Comparison of ENCODE assay signal across 8 mouse cellular contexts in the genomic region with DNA sequence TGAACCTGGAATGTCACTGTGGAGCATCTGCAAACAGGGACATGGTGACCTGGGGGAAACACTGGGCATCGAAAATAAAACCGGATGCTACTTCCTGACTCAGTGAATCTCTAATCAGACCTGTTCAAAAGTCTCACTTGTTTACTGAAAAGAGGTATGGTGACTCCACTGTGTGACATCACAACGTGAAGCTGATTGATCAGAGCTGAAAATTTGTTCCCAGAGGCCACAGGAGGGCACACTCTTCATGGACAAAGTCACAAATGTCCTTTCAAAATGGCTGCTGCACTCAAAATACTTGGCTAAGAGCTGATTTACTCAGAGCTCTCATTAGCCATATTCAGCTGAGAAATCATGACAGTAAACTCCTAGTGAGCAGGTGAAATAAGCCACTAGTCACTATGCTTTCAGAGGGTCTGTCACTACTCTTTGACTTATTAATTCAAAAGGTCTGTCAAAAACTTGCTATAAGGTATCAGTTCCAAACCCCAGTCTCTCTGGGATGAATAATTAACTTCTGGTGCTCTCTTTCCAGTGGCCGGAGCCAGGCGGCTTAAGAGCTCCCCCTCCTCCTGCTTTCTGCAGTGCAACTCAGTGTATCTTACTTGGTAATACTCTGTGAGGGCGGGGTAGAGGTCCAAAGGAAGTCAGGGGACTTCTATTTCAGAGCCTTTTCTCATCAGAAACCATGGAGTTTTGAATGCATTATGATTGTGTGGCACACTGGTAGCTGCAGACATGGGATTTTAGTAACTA. TPM values are rescaled to one million over a fixed set of nuclear protein-coding genes. Genes with fewer than 3 reads are reported as not detected.
DNase-seq lines count a peak whose midpoint lies in the region; ATAC-seq and TF ChIP-seq lines count a peak whose summit lies in the region.

No protein-coding gene starts in this region.

- H3K9ac ChIP-seq in intestine, embryonic 14.5 days (ENCODE audit: low read length), result no peak overlapping the region
- no peak overlapping the region for H3K9ac ChIP-seq in lung, embryonic 16.5 days (ENCODE audit: low read length)

- DNase-seq in adrenal gland, adult (ENCODE audit: inconsistent age in 2 of 2, low spot score in 1 of 2), result peak; percentile 57 to 81
- no peak for DNase-seq in adrenal gland, postnatal 25 days
- DNase-seq in spleen, adult 2 months (ENCODE audit: low read depth in 1 of 2, low spot score in 2 of 2), result peak in 1 of 2 experiments; percentile 1
- no peak for DNase-seq in spleen, postnatal 10 days (ENCODE audit: low spot score in 2 of 2)
- DNase-seq in intestine, embryonic 14.5 days (ENCODE audit: low spot score), result no peak
- DNase-seq in thymus, postnatal 0 days (ENCODE audit: low spot score), result no peak
- no peak for DNase-seq in urinary bladder, postnatal 10 days (ENCODE audit: low spot score)

- no peaks in the 10 kb centered on the region for H3K9me3 ChIP-seq in intestine, embryonic 14.5 days (ENCODE audit: control insufficient read depth, low read length)
- H3K9me3 ChIP-seq in lung, embryonic 16.5 days (ENCODE audit: control insufficient read depth, low read length), result no peaks in the 10 kb centered on the region

- ATAC-seq in intestine, embryonic 14.5 days (replicated peaks; ENCODE audit: low FRiP score, low TSS enrichment, low read depth), result peak; percentile 64
- peak; percentile 71 for ATAC-seq in lung, embryonic 16.5 days (ENCODE audit: low read depth)

- H3K4me1 ChIP-seq in spleen, adult 2 months (ENCODE audit: control insufficient read depth, insufficient read depth, insufficient read length), result no peaks in the 10 kb centered on the region
- H3K4me1 ChIP-seq in intestine, embryonic 14.5 days (replicated peaks; ENCODE audit: control insufficient read depth, insufficient read depth, low read length), result 0 out of 2 replicates have a peak, but pooled peaks cover 4% of the 10 kb centered on the region
- H3K4me1 ChIP-seq in lung, embryonic 16.5 days (replicated peaks; ENCODE audit: control insufficient read depth, insufficient read depth, low read length), result peaks cover 15% of the 10 kb centered on the region

- 70% methylated on average over 6 of the region's 6 CpGs for WGBS in spleen, adult 2 months
- 45% methylated on average over 6 of the region's 6 CpGs for WGBS in intestine, embryonic 14.5 days
- WGBS in lung, embryonic 16.5 days, result 26% methylated on average over 6 of the region's 6 CpGs

- H3K4me2 ChIP-seq in intestine, embryonic 14.5 days (ENCODE audit: low read length), result no peak overlapping the region
- no peak overlapping the region for H3K4me2 ChIP-seq in lung, embryonic 16.5 days (ENCODE audit: low read depth, low read length)

- TF ChIP-seq POLR2A in spleen, adult 2 months (IDR thresholded peaks at IDR 0.05; ENCODE audit: low read depth, low read length), result no peak

- no peak overlapping the region for H3K4me3 ChIP-seq in spleen, adult 2 months (ENCODE audit: extremely low read depth, insufficient read depth, insufficient read length)
- no peak overlapping the region for H3K4me3 ChIP-seq in intestine, embryonic 14.5 days (ENCODE audit: low read depth, low read length)
- no peak overlapping the region for H3K4me3 ChIP-seq in lung, embryonic 16.5 days (ENCODE audit: low read length)

- H3K27me3 ChIP-seq in spleen, adult 2 months (ENCODE audit: control insufficient read depth, insufficient read depth, low read length), result no peaks in the 10 kb centered on the region
- no peaks in the 10 kb centered on the region for H3K27me3 ChIP-seq in intestine, embryonic 14.5 days (replicated peaks; ENCODE audit: control insufficient read depth, insufficient read depth, low read length)
- H3K27me3 ChIP-seq in lung, embryonic 16.5 days (ENCODE audit: control insufficient read depth, insufficient read depth, low read depth, low read length), result no peaks in the 10 kb centered on the region

- TF ChIP-seq CTCF in spleen, adult 2 months (IDR thresholded peaks at IDR 0.05; ENCODE audit: extremely low read depth, insufficient read depth, insufficient read length, insufficient replicate concordance), result peak; percentile 2; the same call in 1 of the 2 replicates

- H3K27ac ChIP-seq in spleen, adult 2 months (ENCODE audit: insufficient read depth, low read length), result no peak overlapping the region
- no peak overlapping the region for H3K27ac ChIP-seq in intestine, embryonic 14.5 days (ENCODE audit: low read depth)
- peak overlapping the region; percentile 39; the same call in 1 of the 2 replicates for H3K27ac ChIP-seq in lung, embryonic 16.5 days (ENCODE audit: low read length)

- H3K36me3 ChIP-seq in spleen, adult 2 months (ENCODE audit: control insufficient read depth, insufficient read depth, low read length), result no peaks in the 10 kb centered on the region; the same call in 1 of the 2 replicates
- H3K36me3 ChIP-seq in intestine, embryonic 14.5 days (ENCODE audit: control insufficient read depth, insufficient read depth, low read length), result peaks cover 5% of the 10 kb centered on the region; the same call in 1 of the 2 replicates
- no peaks in the 10 kb centered on the region; the same call in 1 of the 2 replicates for H3K36me3 ChIP-seq in lung, embryonic 16.5 days (ENCODE audit: control insufficient read depth, insufficient read depth, low read length)

RNA-seq across cellular contexts. Expression of a gene that starts 44.3 kb away (rescaled TPM):
- total RNA-seq in adrenal gland, postnatal 25 days (2021), result 41.9 and 47.6 TPM in 2 replicates
- polyA plus RNA-seq in spleen, adult 2 months (2012; rRNA removed), result 4.3 and 5.4 TPM in 2 replicates
- polyA plus RNA-seq in intestine, embryonic 14.5 days (2014; fragmentation: Nextera tagmentation; extraction: Ambion mirVana), result 31.2 and 33.3 TPM in 2 replicates
- polyA plus RNA-seq in lung, embryonic 16.5 days (2015; fragmentation: Nextera tagmentation; extraction: Ambion mirVana), result 42.5 and 44.0 TPM in 2 replicates
- polyA plus RNA-seq in thymus, postnatal 0 days (2015; fragmentation: Nextera tagmentation; extraction: Ambion mirVana), result 5.2 and 5.3 TPM in 2 replicates

Comparison
In these comparisons a context has a peak if more than half of its experiments do, and no peak if none do; other contexts are left out.
1. DNase-seq: peak in adrenal gland, adult (2 of 2); none in adrenal gland, postnatal 25 days (single experiment), spleen, postnatal 10 days (0 of 2), intestine, embryonic 14.5 days (single experiment), thymus, postnatal 0 days (single experiment) and urinary bladder, postnatal 10 days (single experiment).